Mouse (Mus musculus): ENCODE data around the gene Trappc4.
A peak's percentile ranks its signal among the peaks of the same experiment; 100 is the strongest.

GRCm38 (mm10) chr9:44411601-44412130, 4.3 kb upstream of the Trappc4 start:
- TF ChIP-seq ZNF384 (IDR thresholded peaks at IDR 0.05; ENCODE audit: low read depth, low read length) (no peak), ZC3H11A (IDR thresholded peaks at IDR 0.05; ENCODE audit: borderline replicate concordance, low read depth, low read length) (no peak), MAFK (IDR thresholded peaks at IDR 0.05; ENCODE audit: insufficient read depth, low read depth, low read length) (no peak), HCFC1 (IDR thresholded peaks at IDR 0.05; ENCODE audit: borderline replicate concordance, insufficient read depth, low read length) (no peak), CHD2 (IDR thresholded peaks at IDR 0.05; ENCODE audit: low read depth, low read length) (peak; percentile 60; the same call in 1 of the 2 replicates)

All from ES-E14 (cell line).